Mouse (Mus musculus) cerebellum, adult 2 months (tissue): ENCODE results near the gene Mb21d2.

Source experiments
- CTCF ChIP-seq: fragments of 200-500 bp; IDR thresholded peaks from 2 replicates; pipeline ENCODE4 v1.5.1; 2011; ENCODE audit warnings: low read depth, mild to moderate bottlenecking, control low read depth, low read length, moderate library complexity, borderline replicate concordance; ENCODE audit not compliant: insufficient read depth
- POLR2A ChIP-seq: fragments of 200-500 bp; IDR thresholded peaks from 2 replicates; pipeline ENCODE4 v1.6.1; 2011; ENCODE audit warnings: low read length, control low read depth, borderline replicate concordance; ENCODE audit not compliant: insufficient read depth

DNA sequence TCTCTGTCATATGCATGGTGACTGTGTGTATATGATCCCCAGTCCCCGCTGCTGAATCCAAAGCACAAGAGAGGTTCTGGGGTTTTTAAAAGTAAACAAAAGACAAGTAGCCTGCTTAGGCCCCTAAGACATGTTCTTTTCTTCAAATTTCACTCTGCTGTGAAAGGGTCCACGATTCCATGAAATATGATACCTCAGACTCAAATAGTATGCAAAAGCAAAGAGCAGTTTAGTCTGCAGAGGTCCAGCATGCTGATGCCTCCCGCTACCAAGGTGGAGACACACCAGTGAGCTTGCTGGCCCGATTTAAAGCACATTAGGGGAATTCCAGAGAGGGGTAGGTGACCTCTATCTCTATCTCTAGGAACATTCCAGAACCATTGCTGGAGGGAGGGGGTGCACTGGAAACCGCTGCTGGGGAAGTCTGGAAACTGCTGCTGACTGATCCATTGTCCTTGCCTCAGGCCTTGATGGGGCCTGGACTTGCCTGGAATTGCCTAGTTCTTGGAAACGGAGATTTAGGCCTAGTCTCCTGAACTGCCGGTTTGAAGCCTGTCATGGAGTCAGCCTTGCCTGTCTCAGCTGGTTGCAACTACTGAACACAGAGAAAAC, 6.8 kb upstream of the Mb21d2 start:
- TF ChIP-seq CTCF: no peak
- no peak for TF ChIP-seq POLR2A
